Mouse (Mus musculus): Measurements from ENCODE around the gene Prtg. TPM values are rescaled to one million over a fixed set of nuclear protein-coding genes. Genes with fewer than 3 reads are reported as not detected.
A peak's percentile ranks its signal among the peaks of the same experiment; 100 is the strongest.

Gene Prtg
- polyA plus RNA-seq, 1 experiment from 2014 or later = 2.2 TPM

GRCm38 (mm10) chr9:72880225-72880960 lies 73.7 kb downstream of the Prtg start:
- Histone ChIP-seq H3K4me1 (replicated peaks) (peaks cover 31% of the 10 kb centered on the region), H3K4me2 (peak overlapping the region; percentile 36), H3K27me3 (replicated peaks) (no peaks in the 10 kb centered on the region)

GRCm38 (mm10) chr9:72881026-72881768 lies 74.5 kb downstream of the Prtg start:
- Histone ChIP-seq H3K9ac (peak overlapping the region; percentile 32; the same call in 1 of the 2 replicates), H3K9me3 (replicated peaks) (no peaks in the 10 kb centered on the region), H3K4me3 (no peak overlapping the region), H3K36me3 (no peaks in the 10 kb centered on the region), H3K4me1 (replicated peaks) (peaks cover 31% of the 10 kb centered on the region), H3K27me3 (replicated peaks) (no peaks in the 10 kb centered on the region), H3K4me2 (peak overlapping the region; percentile 25), H3K27ac (ENCODE audit: poor library complexity, severe bottlenecking) (peak overlapping the region; percentile 85)
- 39% methylated on average over 15 of the region's 15 CpGs for WGBS
- peak; percentile 56; the same call in 1 of the 2 replicates for ATAC-seq (ENCODE audit: insufficient number of reproducible peaks, low FRiP score)

More at GRCm38 (mm10) chr9:72880225-72880960, 73.7 kb downstream of the Prtg start:
- Histone ChIP-seq H3K9me3 (replicated peaks) (no peaks in the 10 kb centered on the region), H3K4me3 (no peak overlapping the region), H3K36me3 (no peaks in the 10 kb centered on the region), H3K27ac (ENCODE audit: poor library complexity, severe bottlenecking) (peak overlapping the region; percentile 85), H3K9ac (peak overlapping the region; percentile 32)
- ATAC-seq (ENCODE audit: insufficient number of reproducible peaks, low FRiP score) = peak; percentile 37
- 31% methylated on average over 16 of the region's 16 CpGs for WGBS

- Histone ChIP-seq H3K27ac (ENCODE audit: poor library complexity, severe bottlenecking) (no peak overlapping the region), H3K36me3 (no peaks in the 10 kb centered on the region), H3K4me1 (replicated peaks) (peaks cover 23% of the 10 kb centered on the region), H3K4me3 (no peak overlapping the region), H3K27me3 (replicated peaks) (no peaks in the 10 kb centered on the region), H3K4me2 (no peak overlapping the region), H3K9ac (no peak overlapping the region), H3K9me3 (replicated peaks) (no peaks in the 10 kb centered on the region)
- 15% methylated on average over 3 of the region's 3 CpGs for WGBS
- no peak for ATAC-seq (ENCODE audit: insufficient number of reproducible peaks, low FRiP score)
Measured at GRCm38 (mm10) chr9:72883940-72884339, 77.3 kb downstream of the Prtg start.

- WGBS = 78% methylated on average over 1 of the region's 1 CpGs
- Histone ChIP-seq H3K36me3 (peaks cover 32% of the 10 kb centered on the region), H3K9me3 (replicated peaks) (peaks cover 1% of the 10 kb centered on the region; the same call in 1 of the 2 replicates), H3K4me3 (no peak overlapping the region), H3K27ac (ENCODE audit: poor library complexity, severe bottlenecking) (no peak overlapping the region), H3K4me1 (replicated peaks) (no peaks in the 10 kb centered on the region), H3K9ac (no peak overlapping the region), H3K27me3 (replicated peaks) (no peaks in the 10 kb centered on the region), H3K4me2 (no peak overlapping the region)
- no peak for ATAC-seq (ENCODE audit: insufficient number of reproducible peaks, low FRiP score)
Measured at GRCm38 (mm10) chr9:72889777-72890176, 83.1 kb downstream of the Prtg start.

- Histone ChIP-seq H3K4me2 (no peak overlapping the region), H3K9ac (no peak overlapping the region), H3K27ac (ENCODE audit: poor library complexity, severe bottlenecking) (no peak overlapping the region), H3K27me3 (replicated peaks) (no peaks in the 10 kb centered on the region), H3K9me3 (replicated peaks) (peaks cover 5% of the 10 kb centered on the region; the same call in 1 of the 2 replicates), H3K4me1 (replicated peaks) (no peaks in the 10 kb centered on the region), H3K36me3 (peaks cover 41% of the 10 kb centered on the region), H3K4me3 (no peak overlapping the region)
- WGBS = 70% methylated on average over 10 of the region's 10 CpGs
- ATAC-seq (ENCODE audit: insufficient number of reproducible peaks, low FRiP score) = no peak
Measured at GRCm38 (mm10) chr9:72890499-72891085, 83.9 kb downstream of the Prtg start.

GRCm38 (mm10) chr9:72892761-72893160 lies 86.1 kb downstream of the Prtg start:
- Histone ChIP-seq H3K27me3 (replicated peaks) (no peaks in the 10 kb centered on the region), H3K36me3 (peaks cover 41% of the 10 kb centered on the region), H3K9me3 (replicated peaks) (peaks cover 5% of the 10 kb centered on the region; the same call in 1 of the 2 replicates), H3K4me2 (no peak overlapping the region), H3K4me3 (no peak overlapping the region), H3K4me1 (replicated peaks) (no peaks in the 10 kb centered on the region), H3K27ac (ENCODE audit: poor library complexity, severe bottlenecking) (no peak overlapping the region), H3K9ac (no peak overlapping the region)
- ATAC-seq (ENCODE audit: insufficient number of reproducible peaks, low FRiP score) = no peak
- 84% methylated on average over 5 of the region's 5 CpGs for WGBS

- no peak overlapping the region for H3K4me2 ChIP-seq
- H3K4me1 ChIP-seq (replicated peaks) = no peaks in the 10 kb centered on the region
- H3K9ac ChIP-seq = no peak overlapping the region
- H3K4me3 ChIP-seq = no peak overlapping the region
- no peak overlapping the region for H3K27ac ChIP-seq (ENCODE audit: poor library complexity, severe bottlenecking)
- no peak for ATAC-seq (ENCODE audit: insufficient number of reproducible peaks, low FRiP score)
- H3K27me3 ChIP-seq (replicated peaks) = no peaks in the 10 kb centered on the region
- WGBS = 94% methylated on average over 6 of the region's 6 CpGs
- peaks cover 41% of the 10 kb centered on the region for H3K36me3 ChIP-seq
- peaks cover 5% of the 10 kb centered on the region; the same call in 1 of the 2 replicates for H3K9me3 ChIP-seq (replicated peaks)
Measured at GRCm38 (mm10) chr9:72894796-72895352, 88.2 kb downstream of the Prtg start.

GRCm38 (mm10) chr9:72902057-72902456 lies 95.4 kb downstream of the Prtg start:
- Histone ChIP-seq H3K27me3 (replicated peaks) (no peaks in the 10 kb centered on the region), H3K4me3 (no peak overlapping the region), H3K4me1 (replicated peaks) (peaks cover 13% of the 10 kb centered on the region), H3K9me3 (replicated peaks) (no peaks in the 10 kb centered on the region), H3K9ac (no peak overlapping the region), H3K27ac (ENCODE audit: poor library complexity, severe bottlenecking) (no peak overlapping the region), H3K36me3 (peaks cover 21% of the 10 kb centered on the region), H3K4me2 (no peak overlapping the region)
- 62% methylated on average over 8 of the region's 8 CpGs for WGBS
- no peak for ATAC-seq (ENCODE audit: insufficient number of reproducible peaks, low FRiP score)

- peaks cover 26% of the 10 kb centered on the region for H3K36me3 ChIP-seq
- no peak overlapping the region for H3K4me2 ChIP-seq
- H3K27me3 ChIP-seq (replicated peaks) = no peaks in the 10 kb centered on the region
- H3K4me3 ChIP-seq = no peak overlapping the region
- WGBS = 69% methylated on average over 5 of the region's 5 CpGs
- no peak overlapping the region for H3K27ac ChIP-seq (ENCODE audit: poor library complexity, severe bottlenecking)
- peaks cover 13% of the 10 kb centered on the region for H3K4me1 ChIP-seq (replicated peaks)
- no peak for ATAC-seq (ENCODE audit: insufficient number of reproducible peaks, low FRiP score)
- H3K9me3 ChIP-seq (replicated peaks) = no peaks in the 10 kb centered on the region
- no peak overlapping the region for H3K9ac ChIP-seq
Measured at GRCm38 (mm10) chr9:72902611-72903010, 95.9 kb downstream of the Prtg start.

- Histone ChIP-seq H3K9me3 (replicated peaks) (no peaks in the 10 kb centered on the region), H3K9ac (no peak overlapping the region), H3K4me2 (no peak overlapping the region), H3K4me1 (replicated peaks) (peaks cover 13% of the 10 kb centered on the region), H3K36me3 (peaks cover 48% of the 10 kb centered on the region), H3K27me3 (replicated peaks) (no peaks in the 10 kb centered on the region), H3K4me3 (no peak overlapping the region), H3K27ac (ENCODE audit: poor library complexity, severe bottlenecking) (no peak overlapping the region)
- WGBS = 84% methylated on average over 6 of the region's 6 CpGs
- ATAC-seq (ENCODE audit: insufficient number of reproducible peaks, low FRiP score) = no peak
Measured at GRCm38 (mm10) chr9:72906693-72907103, 100.0 kb downstream of the Prtg start.

GRCm38 (mm10) chr9:72911381-72911780 lies 104.7 kb downstream of the Prtg start:
- Histone ChIP-seq H3K9ac (no peak overlapping the region), H3K27ac (ENCODE audit: poor library complexity, severe bottlenecking) (no peak overlapping the region), H3K4me3 (no peak overlapping the region), H3K4me1 (replicated peaks) (peaks cover 6% of the 10 kb centered on the region; the same call in 1 of the 2 replicates), H3K36me3 (peaks cover 44% of the 10 kb centered on the region), H3K27me3 (replicated peaks) (no peaks in the 10 kb centered on the region), H3K9me3 (replicated peaks) (no peaks in the 10 kb centered on the region), H3K4me2 (no peak overlapping the region)
- 77% methylated on average over 2 of the region's 2 CpGs for WGBS
- no peak for ATAC-seq (ENCODE audit: insufficient number of reproducible peaks, low FRiP score)
